Mouse (Mus musculus): ENCODE measurements around the gene Arhgdia. TPM values are rescaled to one million over a fixed set of nuclear protein-coding genes. Genes with fewer than 3 reads are reported as not detected.

The Arhgdia gene
- polyA plus RNA-seq, 1 experiment from 2014 or later, result 627 TPM

Small RNA genes lying within 50 kb of the gene (microRNA-seq; reads per million reads assigned to microRNA genes)
- 0.85 reads per million, percentile 4 among the genes with 10 or more reads in this experiment for gene Mir6936

Other genes starting within 250 kb of the Arhgdia start
- 2,797 and 3,021 TPM in 2 replicates for gene Actg1, start 233.1 kb downstream of the Arhgdia start, polyA plus RNA-seq (2014; fragmentation: Nextera tagmentation; extraction: Ambion mirVana)
- 0.12 and 0.65 TPM in 2 replicates for gene Fscn2, start 220.1 kb downstream of the Arhgdia start, polyA plus RNA-seq (2014; fragmentation: Nextera tagmentation; extraction: Ambion mirVana)
- 32.6 and 37.0 TPM in 2 replicates for gene Faap100, start 202.9 kb downstream of the Arhgdia start, polyA plus RNA-seq (2014; fragmentation: Nextera tagmentation; extraction: Ambion mirVana)
- gene Nploc4, start 143.9 kb downstream of the Arhgdia start, polyA plus RNA-seq (2014; fragmentation: Nextera tagmentation; extraction: Ambion mirVana), result 34.5 and 37.4 TPM in 2 replicates
- not detected in 2 replicates for gene Tspan10, start 139.0 kb downstream of the Arhgdia start, polyA plus RNA-seq (2014; fragmentation: Nextera tagmentation; extraction: Ambion mirVana)
- gene Pde6g, start 128.1 kb downstream of the Arhgdia start, polyA plus RNA-seq (2014; fragmentation: Nextera tagmentation; extraction: Ambion mirVana), result not detected in 2 replicates
- gene Oxld1, start 123.6 kb downstream of the Arhgdia start, polyA plus RNA-seq (2014; fragmentation: Nextera tagmentation; extraction: Ambion mirVana), result 16.5 and 17.5 TPM in 2 replicates
- 30.5 and 31.2 TPM in 2 replicates for gene Ccdc137, start 123.5 kb downstream of the Arhgdia start, polyA plus RNA-seq (2014; fragmentation: Nextera tagmentation; extraction: Ambion mirVana)
- 46.0 and 46.8 TPM in 2 replicates for gene Arl16, start 114.0 kb downstream of the Arhgdia start, polyA plus RNA-seq (2014; fragmentation: Nextera tagmentation; extraction: Ambion mirVana)
- gene Mrpl12, start 97.0 kb downstream of the Arhgdia start, polyA plus RNA-seq (2014; fragmentation: Nextera tagmentation; extraction: Ambion mirVana), result 218 and 226 TPM in 2 replicates
- gene Slc25a10, start 89.8 kb downstream of the Arhgdia start, polyA plus RNA-seq (2014; fragmentation: Nextera tagmentation; extraction: Ambion mirVana), result 74.6 and 83.1 TPM in 2 replicates
- 0.42 and 0.50 TPM in 2 replicates for gene Gcgr, start 50.9 kb downstream of the Arhgdia start, polyA plus RNA-seq (2014; fragmentation: Nextera tagmentation; extraction: Ambion mirVana)
- gene Mcrip1, start 31.9 kb downstream of the Arhgdia start, polyA plus RNA-seq (2014; fragmentation: Nextera tagmentation; extraction: Ambion mirVana), result 191 and 209 TPM in 2 replicates
- 0.24 TPM in 1 of 2 replicates, not detected in the other for gene Ppp1r27, start 30.5 kb downstream of the Arhgdia start, polyA plus RNA-seq (2014; fragmentation: Nextera tagmentation; extraction: Ambion mirVana)
- 746 and 800 TPM in 2 replicates for gene P4hb, start 8.4 kb downstream of the Arhgdia start, polyA plus RNA-seq (2014; fragmentation: Nextera tagmentation; extraction: Ambion mirVana)
- gene Alyref, start 16.7 kb upstream of the Arhgdia start, polyA plus RNA-seq (2014; fragmentation: Nextera tagmentation; extraction: Ambion mirVana), result 387 and 448 TPM in 2 replicates
- 244 TPM in 2 replicates for gene Anapc11, start 16.8 kb upstream of the Arhgdia start, polyA plus RNA-seq (2014; fragmentation: Nextera tagmentation; extraction: Ambion mirVana)
- gene Npb, start 26.9 kb upstream of the Arhgdia start, polyA plus RNA-seq (2014; fragmentation: Nextera tagmentation; extraction: Ambion mirVana), result 3.5 and 4.4 TPM in 2 replicates
- 157 and 179 TPM in 2 replicates for gene Pcyt2, start 36.3 kb upstream of the Arhgdia start, polyA plus RNA-seq (2014; fragmentation: Nextera tagmentation; extraction: Ambion mirVana)
- 31.8 and 35.6 TPM in 2 replicates for gene Sirt7, start 43.6 kb upstream of the Arhgdia start, polyA plus RNA-seq (2014; fragmentation: Nextera tagmentation; extraction: Ambion mirVana)
- 20.1 and 25.0 TPM in 2 replicates for gene Mafg, start 52.0 kb upstream of the Arhgdia start, polyA plus RNA-seq (2014; fragmentation: Nextera tagmentation; extraction: Ambion mirVana)
- 22.4 and 23.2 TPM in 2 replicates for gene Pycr1, start 62.1 kb upstream of the Arhgdia start, polyA plus RNA-seq (2014; fragmentation: Nextera tagmentation; extraction: Ambion mirVana)
- 0.32 TPM in 1 of 2 replicates, not detected in the other for gene Myadml2, start 66.5 kb upstream of the Arhgdia start, polyA plus RNA-seq (2014; fragmentation: Nextera tagmentation; extraction: Ambion mirVana)
- 1.1 and 1.3 TPM in 2 replicates for gene Notum, start 79.6 kb upstream of the Arhgdia start, polyA plus RNA-seq (2014; fragmentation: Nextera tagmentation; extraction: Ambion mirVana)
- 93.2 and 104 TPM in 2 replicates for gene Aspscr1, start 91.3 kb upstream of the Arhgdia start, polyA plus RNA-seq (2014; fragmentation: Nextera tagmentation; extraction: Ambion mirVana)
- gene Cenpx, start 132.1 kb upstream of the Arhgdia start, polyA plus RNA-seq (2014; fragmentation: Nextera tagmentation; extraction: Ambion mirVana), result 178 TPM in 2 replicates
- 42.8 and 44.9 TPM in 2 replicates for gene Lrrc45, start 132.3 kb upstream of the Arhgdia start, polyA plus RNA-seq (2014; fragmentation: Nextera tagmentation; extraction: Ambion mirVana)
- gene Rac3, start 139.8 kb upstream of the Arhgdia start, polyA plus RNA-seq (2014; fragmentation: Nextera tagmentation; extraction: Ambion mirVana), result 9.4 and 10.2 TPM in 2 replicates
- gene Dcxr, start 145.7 kb upstream of the Arhgdia start, polyA plus RNA-seq (2014; fragmentation: Nextera tagmentation; extraction: Ambion mirVana), result 25.3 and 25.8 TPM in 2 replicates
- 0.70 TPM in 1 of 2 replicates, not detected in the other for gene Cbr2, start 150.5 kb upstream of the Arhgdia start, polyA plus RNA-seq (2014; fragmentation: Nextera tagmentation; extraction: Ambion mirVana)
- gene Hmga1b, start 181.2 kb upstream of the Arhgdia start, polyA plus RNA-seq (2014; fragmentation: Nextera tagmentation; extraction: Ambion mirVana), result 7.8 and 9.4 TPM in 2 replicates
- gene Rfng, start 202.6 kb upstream of the Arhgdia start, polyA plus RNA-seq (2014; fragmentation: Nextera tagmentation; extraction: Ambion mirVana), result 23.8 and 28.3 TPM in 2 replicates
- 221 and 245 TPM in 2 replicates for gene Gps1, start 202.6 kb upstream of the Arhgdia start, polyA plus RNA-seq (2014; fragmentation: Nextera tagmentation; extraction: Ambion mirVana)
- gene Dus1l, start 214.8 kb upstream of the Arhgdia start, polyA plus RNA-seq (2014; fragmentation: Nextera tagmentation; extraction: Ambion mirVana), result 83.0 and 89.8 TPM in 2 replicates
- 106 and 115 TPM in 2 replicates for gene Fasn, start 242.9 kb upstream of the Arhgdia start, polyA plus RNA-seq (2014; fragmentation: Nextera tagmentation; extraction: Ambion mirVana)

Data from intestine, embryonic 14.5 days (tissue).